Mouse (Mus musculus): ENCODE results near the gene Plbd2. TPM values are rescaled to one million over a fixed set of nuclear protein-coding genes. Genes with fewer than 3 reads are reported as not detected.

The Plbd2 gene
- polyA plus RNA-seq, 1 experiment from 2014 or later = 54.4 TPM

DNA sequence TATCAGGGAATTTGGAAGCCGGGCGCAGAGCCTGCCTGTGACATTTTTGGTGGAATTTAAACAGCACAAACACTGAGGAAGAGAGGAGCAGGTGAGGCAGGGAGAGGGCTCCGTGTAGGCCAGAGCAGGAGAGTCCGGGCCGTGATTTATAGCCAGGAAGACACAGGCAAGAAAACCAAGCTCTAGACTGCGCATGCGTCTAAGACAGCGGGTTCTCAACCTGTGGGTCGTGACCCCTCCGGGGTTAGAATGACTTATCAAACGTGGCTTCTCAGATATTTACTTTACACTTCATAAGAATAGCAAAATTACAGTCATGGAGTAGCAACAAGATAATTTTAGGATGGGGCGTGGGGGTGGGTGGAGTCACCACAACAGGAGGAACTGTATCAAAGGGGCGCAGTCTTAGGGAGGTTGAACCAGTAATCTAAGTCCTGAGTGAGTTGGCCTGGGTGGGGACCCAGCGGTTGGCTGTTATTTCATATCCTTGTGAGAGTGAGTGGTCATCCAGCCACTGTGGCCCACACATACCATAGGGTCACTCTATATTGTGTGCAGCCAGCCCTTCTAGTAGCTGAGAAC is 48.6 kb downstream of the Plbd2 start:
- ATAC-seq (ENCODE audit: insufficient number of reproducible peaks, insufficient read depth, low FRiP score, low TSS enrichment, low read depth) = no peak
- WGBS = 78% methylated on average over 14 of the region's 14 CpGs
- H3K36me3 ChIP-seq = no peaks in the 10 kb centered on the region
- H3K9me3 ChIP-seq = no peaks in the 10 kb centered on the region
- no peak overlapping the region for H3K4me2 ChIP-seq
- no peak overlapping the region for H3K9ac ChIP-seq
- H3K27me3 ChIP-seq = peaks cover 12% of the 10 kb centered on the region
- H3K27ac ChIP-seq = no peak overlapping the region
- no peaks in the 10 kb centered on the region for H3K4me1 ChIP-seq
- no peak overlapping the region for H3K4me3 ChIP-seq

DNA sequence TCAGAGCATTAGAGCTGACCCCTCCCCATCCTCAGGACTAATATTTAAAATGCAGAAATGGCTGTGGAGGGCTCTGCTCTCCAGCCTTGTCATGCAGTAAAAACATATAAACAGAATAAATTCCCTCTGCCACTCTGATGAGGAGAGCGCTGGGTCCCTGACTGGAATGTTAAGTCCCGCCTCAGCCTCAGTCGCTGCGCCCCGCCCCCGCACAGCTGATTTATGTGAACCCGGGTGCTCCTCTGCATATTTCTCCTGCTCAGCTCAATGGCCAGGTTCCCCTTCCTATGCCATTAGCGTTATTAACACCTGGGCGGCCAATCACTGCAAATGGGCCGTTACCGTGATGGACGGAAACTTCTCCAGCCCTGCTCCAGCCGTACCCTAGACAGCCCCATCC is 56.1 kb downstream of the Plbd2 start:
- no peaks in the 10 kb centered on the region for H3K9me3 ChIP-seq
- WGBS = 43% methylated on average over 13 of the region's 13 CpGs
- no peak overlapping the region for H3K4me3 ChIP-seq
- H3K4me1 ChIP-seq = no peaks in the 10 kb centered on the region
- H3K4me2 ChIP-seq = no peak overlapping the region
- H3K36me3 ChIP-seq = no peaks in the 10 kb centered on the region
- no peak overlapping the region for H3K27ac ChIP-seq
- no peak for ATAC-seq (ENCODE audit: insufficient number of reproducible peaks, insufficient read depth, low FRiP score, low TSS enrichment, low read depth)
- H3K9ac ChIP-seq = no peak overlapping the region
- H3K27me3 ChIP-seq = peaks cover 46% of the 10 kb centered on the region

DNA sequence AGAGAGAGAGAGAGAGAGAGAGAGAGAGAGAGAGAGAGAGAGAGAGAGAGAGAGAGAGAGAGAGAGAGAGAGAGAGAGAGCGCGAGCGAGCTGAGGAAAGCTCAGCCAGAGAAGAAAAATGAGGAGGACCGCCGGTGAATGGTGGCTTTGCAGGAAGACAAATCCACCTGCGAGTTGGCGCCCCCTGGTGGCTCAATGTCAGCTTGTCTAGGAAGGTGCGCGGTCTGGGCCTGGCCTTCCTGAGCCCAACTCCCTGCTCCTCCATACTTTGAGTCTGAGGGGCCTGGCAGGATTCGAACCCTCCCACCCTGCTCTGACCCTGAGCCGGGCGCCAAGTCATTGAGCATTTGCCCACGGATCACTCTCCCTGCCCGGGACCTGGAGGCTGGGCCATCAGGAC is 62.7 kb downstream of the Plbd2 start:
- no peak overlapping the region for H3K9ac ChIP-seq
- no peak for ATAC-seq (ENCODE audit: insufficient number of reproducible peaks, insufficient read depth, low FRiP score, low TSS enrichment, low read depth)
- H3K27ac ChIP-seq = no peak overlapping the region
- 9% methylated on average over 14 of the region's 14 CpGs for WGBS
- H3K4me2 ChIP-seq = peak overlapping the region; percentile 51
- H3K4me3 ChIP-seq = peak overlapping the region; percentile 30
- peaks cover 94% of the 10 kb centered on the region for H3K27me3 ChIP-seq
- H3K36me3 ChIP-seq = no peaks in the 10 kb centered on the region
- H3K4me1 ChIP-seq = peaks cover 27% of the 10 kb centered on the region
- H3K9me3 ChIP-seq = no peaks in the 10 kb centered on the region

DNA sequence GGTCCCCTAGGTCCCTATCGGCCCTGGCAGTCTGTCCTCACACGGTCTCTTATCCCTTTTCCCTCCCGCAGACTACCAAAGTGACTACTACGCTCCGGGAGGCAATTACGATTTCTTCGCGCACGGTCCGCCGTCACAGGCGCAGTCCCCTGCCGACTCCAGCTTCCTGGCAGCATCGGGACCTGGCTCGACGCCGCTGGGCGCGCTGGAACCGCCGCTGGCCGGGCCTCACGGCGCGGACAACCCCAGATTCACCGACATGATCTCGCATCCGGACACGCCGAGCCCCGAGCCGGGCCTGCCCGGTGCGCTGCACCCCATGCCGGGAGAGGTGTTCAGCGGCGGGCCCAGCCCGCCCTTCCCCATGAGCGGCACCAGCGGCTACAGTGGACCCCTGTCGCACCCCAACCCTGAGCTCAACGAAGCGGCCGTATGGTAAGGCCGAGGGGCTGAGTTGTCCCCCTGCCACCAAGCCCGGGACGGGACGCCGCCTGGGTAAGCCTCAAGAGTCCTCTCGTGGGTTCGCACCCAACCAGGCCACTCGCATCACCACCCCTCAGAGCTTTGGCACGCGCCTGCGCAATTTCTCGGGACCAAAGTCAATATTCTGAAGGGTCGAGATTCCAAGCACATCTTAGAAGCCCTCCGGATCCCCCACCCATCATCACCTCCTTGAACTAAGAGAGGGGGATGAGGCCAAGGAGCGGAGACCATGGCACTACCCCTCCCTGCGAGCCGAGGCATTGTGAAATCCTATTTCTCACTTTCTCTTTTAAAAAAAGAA is 63.3 kb downstream of the Plbd2 start:
- H3K27me3 ChIP-seq = peaks cover 94% of the 10 kb centered on the region
- H3K4me3 ChIP-seq = peak overlapping the region; percentile 30
- no peaks in the 10 kb centered on the region for H3K36me3 ChIP-seq
- H3K27ac ChIP-seq = no peak overlapping the region
- ATAC-seq (ENCODE audit: insufficient number of reproducible peaks, insufficient read depth, low FRiP score, low TSS enrichment, low read depth) = no peak
- H3K9ac ChIP-seq = peak overlapping the region; percentile 49; the same call in 1 of the 2 replicates
- peaks cover 31% of the 10 kb centered on the region for H3K4me1 ChIP-seq
- WGBS = 4% methylated on average over 61 of the region's 61 CpGs
- H3K9me3 ChIP-seq = no peaks in the 10 kb centered on the region
- H3K4me2 ChIP-seq = peak overlapping the region; percentile 51

DNA sequence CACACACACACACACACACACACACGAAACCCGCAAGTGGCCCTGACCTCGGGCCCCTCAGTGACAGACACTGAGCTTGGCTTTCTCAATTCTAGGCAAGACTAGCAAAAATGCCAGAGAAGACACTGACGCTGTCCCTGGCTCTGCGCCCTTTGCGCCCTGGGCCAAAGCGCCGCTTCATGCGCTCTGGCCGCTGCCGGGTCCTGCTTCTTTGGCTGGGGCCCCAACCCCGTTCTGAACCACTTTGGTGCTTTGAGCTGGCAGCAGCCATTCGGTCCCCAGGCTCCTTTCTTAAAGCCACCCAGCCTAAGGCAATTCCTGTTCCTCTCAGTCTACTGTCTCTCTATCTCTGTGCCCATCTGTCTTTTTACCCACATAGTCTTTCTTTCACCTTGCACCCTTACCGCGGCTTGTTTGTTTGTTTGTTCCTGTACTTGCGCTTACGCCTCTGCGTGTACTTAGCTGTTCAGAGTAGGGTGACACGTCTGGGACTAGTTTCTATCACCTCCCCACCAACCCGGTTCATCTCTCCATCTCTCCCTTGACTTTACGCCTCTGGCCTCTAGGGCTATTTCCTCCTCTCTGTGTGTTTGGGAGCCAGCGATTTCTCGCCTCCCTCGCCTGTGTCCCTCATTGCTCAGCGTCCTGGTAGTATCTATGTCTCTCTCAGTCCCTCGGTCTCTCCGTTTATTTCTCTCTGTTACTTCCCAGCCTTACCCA is 64.3 kb downstream of the Plbd2 start:
- no peak for ATAC-seq (ENCODE audit: insufficient number of reproducible peaks, insufficient read depth, low FRiP score, low TSS enrichment, low read depth)

DNA sequence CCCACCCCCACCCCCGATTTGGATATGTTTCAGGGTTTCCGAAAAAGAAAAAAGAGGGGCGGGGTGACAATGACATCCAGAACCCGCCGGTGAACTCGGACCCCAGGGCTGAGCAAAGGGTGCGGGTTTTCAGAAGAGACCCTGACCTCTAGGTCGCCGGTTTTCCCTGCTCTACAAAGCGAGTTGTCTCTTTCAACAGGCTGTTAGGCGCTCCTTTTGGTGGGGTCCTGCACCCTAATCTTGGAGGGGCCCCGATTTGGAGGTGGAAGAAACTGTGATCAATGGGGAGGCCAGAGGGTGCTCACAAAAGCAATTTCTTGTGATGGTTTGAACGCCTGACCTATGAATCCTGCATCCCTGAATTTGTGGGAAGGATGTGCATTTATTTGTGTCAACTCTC is 65.0 kb downstream of the Plbd2 start:
- no peak overlapping the region for H3K27ac ChIP-seq
- no peak overlapping the region for H3K4me2 ChIP-seq
- no peaks in the 10 kb centered on the region for H3K36me3 ChIP-seq

More for the DNA sequence above, 64.3 kb downstream of the Plbd2 start:
- Histone ChIP-seq H3K9me3 (no peaks in the 10 kb centered on the region), H3K4me2 (no peak overlapping the region), H3K27me3 (peaks cover 94% of the 10 kb centered on the region), H3K36me3 (no peaks in the 10 kb centered on the region), H3K27ac (no peak overlapping the region), H3K4me1 (peaks cover 31% of the 10 kb centered on the region), H3K4me3 (peak overlapping the region; percentile 30; the same call in 1 of the 2 replicates), H3K9ac (no peak overlapping the region)
- WGBS = 4% methylated on average over 27 of the region's 27 CpGs

DNA sequence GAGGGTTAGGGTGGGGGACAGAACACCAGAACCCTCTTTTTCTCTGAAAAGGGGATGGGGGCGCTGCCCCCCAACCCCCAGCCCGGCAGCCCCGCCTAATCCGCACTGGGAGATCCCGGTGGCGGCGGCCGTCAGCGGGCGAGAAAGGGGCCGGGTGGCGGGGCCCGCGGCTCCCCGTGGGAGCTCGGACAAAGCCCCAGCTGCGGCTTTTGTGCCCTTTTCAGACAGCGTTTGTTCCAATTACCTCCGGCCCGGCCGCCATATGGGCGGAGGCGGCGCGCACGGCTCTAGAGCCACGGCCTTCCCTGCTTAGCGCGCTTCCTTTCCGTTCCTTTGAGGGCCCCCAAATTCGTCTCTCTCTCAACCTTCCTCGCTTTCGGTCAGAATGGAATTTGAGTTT is 65.4 kb downstream of the Plbd2 start:
- H3K9ac ChIP-seq = no peak overlapping the region; the same call in 1 of the 2 replicates
- H3K9me3 ChIP-seq = no peaks in the 10 kb centered on the region
- H3K4me1 ChIP-seq = peaks cover 31% of the 10 kb centered on the region
- H3K27me3 ChIP-seq = peaks cover 94% of the 10 kb centered on the region
- no peaks in the 10 kb centered on the region for H3K36me3 ChIP-seq
- H3K4me3 ChIP-seq = peak overlapping the region; percentile 16; the same call in 1 of the 2 replicates
- peak overlapping the region; percentile 26 for H3K4me2 ChIP-seq
- ATAC-seq (ENCODE audit: insufficient number of reproducible peaks, insufficient read depth, low FRiP score, low TSS enrichment, low read depth) = no peak
- under 1% methylated on average over 33 of the region's 33 CpGs for WGBS
- no peak overlapping the region for H3K27ac ChIP-seq

More for the DNA sequence above, 65.0 kb downstream of the Plbd2 start:
- Histone ChIP-seq H3K4me1 (peaks cover 31% of the 10 kb centered on the region), H3K9me3 (no peaks in the 10 kb centered on the region), H3K4me3 (no peak overlapping the region), H3K27me3 (peaks cover 94% of the 10 kb centered on the region), H3K9ac (no peak overlapping the region)
- no peak for ATAC-seq (ENCODE audit: insufficient number of reproducible peaks, insufficient read depth, low FRiP score, low TSS enrichment, low read depth)
- 3% methylated on average over 13 of the region's 13 CpGs for WGBS

DNA sequence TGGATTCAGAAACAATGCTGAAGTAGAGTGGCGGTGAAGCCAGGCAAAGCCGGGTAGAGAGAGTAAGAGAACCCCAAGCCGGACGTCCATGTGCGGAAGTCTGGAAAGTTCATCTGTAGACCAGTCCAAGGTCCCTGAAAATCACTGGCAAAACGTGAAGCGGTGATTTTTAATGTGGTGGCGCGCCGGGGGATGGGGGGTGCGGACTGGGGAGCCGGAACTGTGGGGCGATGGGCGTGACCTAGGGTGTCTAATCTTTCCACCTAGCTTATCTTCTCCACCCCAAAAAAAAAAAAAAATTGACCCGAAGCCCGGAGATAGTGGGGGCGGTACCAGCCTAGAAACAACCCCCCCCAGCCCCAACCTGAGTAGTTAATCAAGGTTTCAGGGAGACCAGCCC is 65.9 kb downstream of the Plbd2 start:
- H3K4me3 ChIP-seq = 0 out of 2 replicates have a peak overlapping the region, but pooled peaks have one; percentile 16
- H3K4me2 ChIP-seq = no peak overlapping the region
- no peak overlapping the region for H3K27ac ChIP-seq
- WGBS = 2% methylated on average over 17 of the region's 17 CpGs
- H3K4me1 ChIP-seq = peaks cover 31% of the 10 kb centered on the region
- no peak for ATAC-seq (ENCODE audit: insufficient number of reproducible peaks, insufficient read depth, low FRiP score, low TSS enrichment, low read depth)
- H3K27me3 ChIP-seq = peaks cover 94% of the 10 kb centered on the region
- no peaks in the 10 kb centered on the region for H3K36me3 ChIP-seq
- no peak overlapping the region for H3K9ac ChIP-seq
- no peaks in the 10 kb centered on the region for H3K9me3 ChIP-seq

DNA sequence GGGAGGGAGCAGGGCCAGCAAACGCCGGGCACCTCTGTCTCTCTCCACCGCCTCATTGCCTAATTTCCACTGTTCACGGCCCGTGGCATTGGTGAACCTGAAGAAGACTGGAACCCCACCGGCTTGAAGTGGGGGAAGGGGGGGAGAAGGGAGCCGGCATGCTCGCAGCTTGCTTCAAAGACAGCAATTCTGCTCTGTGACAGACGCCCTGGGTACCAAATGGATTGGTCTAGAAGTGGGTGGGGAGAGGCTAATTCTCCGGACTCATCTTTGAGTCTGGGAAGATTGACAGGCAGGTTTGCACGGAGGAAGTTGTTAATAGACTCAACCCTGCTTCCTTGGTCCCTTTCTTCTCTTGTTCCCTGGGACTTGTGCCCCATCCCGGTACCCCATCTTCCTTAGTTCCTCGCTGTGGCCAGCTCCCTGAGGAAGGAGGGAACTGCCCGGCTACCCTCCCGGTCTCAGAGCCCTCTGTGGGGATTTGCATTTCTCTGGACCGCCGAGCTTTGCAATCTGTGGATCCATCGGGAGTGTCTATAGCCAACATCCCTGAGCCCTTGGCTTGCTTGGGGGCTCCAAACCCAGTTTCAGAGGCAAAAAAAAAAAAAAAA is 66.4 kb downstream of the Plbd2 start:
- Histone ChIP-seq H3K9ac (no peak overlapping the region), H3K4me3 (no peak overlapping the region), H3K4me1 (peaks cover 34% of the 10 kb centered on the region), H3K9me3 (no peaks in the 10 kb centered on the region), H3K27me3 (peaks cover 94% of the 10 kb centered on the region), H3K27ac (no peak overlapping the region), H3K4me2 (no peak overlapping the region), H3K36me3 (no peaks in the 10 kb centered on the region)
- under 1% methylated on average over 18 of the region's 18 CpGs for WGBS
- ATAC-seq (ENCODE audit: insufficient number of reproducible peaks, insufficient read depth, low FRiP score, low TSS enrichment, low read depth) = no peak

DNA sequence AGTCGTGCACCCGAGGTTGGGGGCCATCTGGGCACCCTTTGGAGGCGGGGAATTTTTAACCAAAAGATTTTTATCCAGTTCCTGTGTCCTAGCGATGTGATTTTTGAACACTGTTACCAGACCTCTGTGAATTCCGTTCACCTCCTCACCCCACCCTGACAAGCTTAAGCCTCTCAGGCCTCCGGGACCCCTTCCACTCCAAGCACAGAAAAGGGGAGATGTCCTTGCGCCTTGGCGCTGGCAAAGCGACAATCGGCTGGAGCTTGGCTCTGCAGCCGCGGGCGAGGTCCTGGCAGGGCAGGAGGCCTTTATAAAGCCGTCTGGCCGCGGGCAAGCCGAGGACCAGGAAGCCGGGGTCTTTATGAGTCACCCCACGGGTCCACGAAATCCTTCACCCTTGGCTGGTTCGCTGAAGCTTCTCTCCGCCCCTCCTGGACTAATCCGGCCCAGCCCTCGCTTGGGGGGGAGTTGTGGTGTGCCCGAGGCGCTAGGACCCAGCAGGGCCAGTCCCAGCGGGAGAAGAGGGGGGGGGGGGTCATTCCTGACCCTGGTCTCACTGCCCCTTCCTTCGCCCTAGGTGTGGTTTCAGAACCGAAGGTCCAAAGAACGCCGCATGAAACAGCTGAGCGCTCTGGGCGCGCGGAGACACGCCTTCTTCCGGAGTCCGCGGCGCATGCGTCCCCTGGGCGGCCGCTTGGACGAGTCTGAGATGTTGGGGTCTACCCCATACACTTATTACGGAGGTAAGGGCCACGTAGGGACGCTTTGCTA is 67.5 kb downstream of the Plbd2 start:
- no peak for ATAC-seq (ENCODE audit: insufficient number of reproducible peaks, insufficient read depth, low FRiP score, low TSS enrichment, low read depth)
- peak overlapping the region; percentile 58 for H3K4me2 ChIP-seq
- H3K9me3 ChIP-seq = no peaks in the 10 kb centered on the region
- H3K4me1 ChIP-seq = peaks cover 40% of the 10 kb centered on the region
- H3K27me3 ChIP-seq = peaks cover 100% of the 10 kb centered on the region
- no peak overlapping the region for H3K9ac ChIP-seq
- peak overlapping the region; percentile 37 for H3K4me3 ChIP-seq
- H3K27ac ChIP-seq = no peak overlapping the region
- H3K36me3 ChIP-seq = no peaks in the 10 kb centered on the region
- WGBS = under 1% methylated on average over 47 of the region's 47 CpGs
